Mouse (Mus musculus) lung, adult 18-20 months (tissue): Measurements from ENCODE around the gene Ripor2.
"Not testable (repeated sequence)": the region's sequence is repeated elsewhere in the genome, so short reads cannot be mapped to it uniquely, and the experiment has no call there.

Source experiments
- DNase-seq, 2 experiments: peaks; one replicate each; pipeline ENCODE4 v3.0.0; 2022; ENCODE audit warnings: mixed read lengths in 2 of 2

The Ripor2 gene

DNA sequence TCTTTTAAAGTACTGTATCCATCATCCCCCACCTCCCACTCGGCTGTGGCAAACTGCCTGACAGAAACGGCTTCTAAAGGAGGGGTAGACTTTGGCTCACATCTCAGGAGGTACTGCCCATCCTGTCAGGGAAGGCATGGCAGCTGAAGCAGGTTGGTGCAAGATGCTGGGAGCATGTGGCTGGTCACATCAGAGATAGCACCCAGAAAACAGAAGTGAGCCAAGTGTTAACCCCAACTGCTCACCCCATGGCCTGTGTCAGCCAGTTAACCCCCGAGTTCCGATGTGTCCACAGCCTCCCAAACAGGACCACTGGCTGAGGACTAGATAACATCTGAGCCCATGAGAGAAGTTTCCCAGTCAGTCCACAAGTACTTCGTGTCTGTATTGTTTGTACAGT, 133.6 kb downstream of the Ripor2 start:
- no peak for DNase-seq

DNA sequence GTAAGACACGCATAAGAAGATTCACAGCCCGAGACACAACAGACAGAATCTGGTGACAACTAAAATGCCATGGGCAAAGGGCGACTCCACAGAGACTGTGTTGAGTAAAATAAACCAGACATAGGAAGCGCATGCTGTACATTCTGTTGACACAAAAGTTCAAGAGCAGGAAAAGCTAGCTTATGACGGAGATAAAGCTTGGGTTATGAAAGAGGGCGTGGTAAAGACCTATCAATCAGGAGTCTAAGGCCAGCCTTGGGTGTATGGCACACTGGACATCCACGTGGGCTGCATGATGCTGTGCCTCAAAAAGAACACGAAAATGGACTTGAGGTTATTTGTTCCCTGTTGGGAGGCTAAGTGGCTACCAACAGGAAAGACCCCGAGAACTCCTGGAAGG, 134.5 kb downstream of the Ripor2 start:
- no peak for DNase-seq

DNA sequence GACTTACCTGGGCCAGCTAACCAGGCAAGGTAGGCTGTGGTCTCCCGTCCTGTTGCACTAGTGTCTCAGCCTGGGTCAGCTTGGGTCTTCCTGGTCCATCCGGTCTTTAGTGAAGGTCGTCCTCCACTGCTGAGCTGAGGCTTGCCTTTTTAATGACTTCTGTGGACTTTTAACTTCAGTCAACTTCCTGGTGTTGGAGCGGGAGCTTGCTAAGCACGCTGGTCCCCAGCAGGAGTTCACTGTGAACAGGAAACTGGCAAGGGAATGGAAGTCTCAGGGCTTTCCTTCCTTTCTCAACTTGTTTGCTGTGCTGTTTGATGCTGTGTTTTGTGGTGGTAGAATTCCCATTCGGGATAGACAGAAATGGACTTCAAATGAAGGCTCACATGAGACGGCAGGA, 135.7 kb downstream of the Ripor2 start:
- DNase-seq, result no peak

DNA sequence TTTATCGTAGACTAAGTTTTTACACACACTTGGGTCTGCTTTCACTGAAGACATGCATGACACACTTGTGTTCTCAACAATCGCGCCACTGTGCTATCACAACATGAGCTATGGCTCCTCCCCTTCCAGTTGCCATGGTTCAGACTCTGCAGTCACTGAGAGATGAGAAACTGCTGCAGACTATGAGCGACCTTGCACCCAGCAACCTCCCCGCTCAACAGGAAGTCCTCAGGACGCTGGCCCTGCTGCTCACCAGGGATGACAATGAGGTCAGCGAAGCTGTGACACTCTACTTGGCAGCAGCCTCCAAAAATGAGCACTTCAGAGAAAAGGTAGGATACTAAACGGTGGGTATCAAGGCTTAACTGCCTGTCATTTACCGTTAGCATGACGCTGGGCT, 139.5 kb downstream of the Ripor2 start:
- no peak for DNase-seq

DNA sequence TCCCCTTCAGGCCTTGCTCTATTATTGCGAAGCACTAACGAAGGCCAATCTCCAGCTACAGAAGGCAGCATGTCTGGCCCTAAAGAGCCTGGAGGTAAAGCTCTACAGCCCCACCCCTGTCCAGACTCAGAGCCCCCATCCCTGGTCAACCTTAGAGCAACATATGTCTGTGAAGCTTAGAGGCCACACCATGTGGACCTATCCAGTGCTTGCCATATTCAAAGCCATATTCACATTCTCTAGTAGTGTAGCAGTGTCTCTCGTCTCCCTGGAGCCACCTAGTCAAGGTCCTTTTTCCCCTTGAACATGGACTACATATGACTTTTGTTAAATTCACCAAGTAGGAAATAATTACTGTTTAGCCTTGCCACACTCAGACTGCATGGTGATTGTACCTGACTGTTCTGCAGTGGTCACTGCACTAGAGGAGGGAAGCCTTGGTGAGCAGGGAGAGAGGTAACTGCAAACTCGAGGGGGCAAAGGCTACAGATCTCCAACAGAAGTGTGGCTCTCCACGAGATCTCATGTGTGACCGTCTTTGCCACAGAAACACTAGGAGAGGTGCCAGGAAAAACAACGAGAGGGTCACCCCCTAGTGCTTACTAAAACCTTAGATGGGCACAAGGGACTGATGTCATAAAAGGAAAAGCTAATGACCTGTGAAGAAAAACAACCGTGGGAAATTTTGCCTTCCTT, 141.9 kb downstream of the Ripor2 start:
- DNase-seq, result no peak

DNA sequence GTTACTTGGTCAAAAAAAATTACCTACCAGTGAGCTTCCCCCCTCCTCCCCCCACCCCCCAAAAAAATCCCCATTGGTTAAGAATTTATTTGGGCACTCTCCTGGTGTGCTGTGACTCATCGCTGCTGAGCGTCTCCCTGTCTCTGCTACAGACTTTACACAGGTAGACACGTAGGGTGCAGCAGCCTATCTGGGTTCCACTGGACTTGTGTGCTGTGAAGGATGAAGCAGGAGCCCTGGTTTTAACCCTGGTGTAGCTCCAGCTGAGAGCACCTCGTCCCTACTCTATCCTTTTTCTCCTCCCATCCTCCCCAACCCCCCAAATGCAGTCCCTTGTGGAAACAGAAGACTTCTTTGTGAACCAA, 142.4 kb downstream of the Ripor2 start:
- no peak for DNase-seq

DNA sequence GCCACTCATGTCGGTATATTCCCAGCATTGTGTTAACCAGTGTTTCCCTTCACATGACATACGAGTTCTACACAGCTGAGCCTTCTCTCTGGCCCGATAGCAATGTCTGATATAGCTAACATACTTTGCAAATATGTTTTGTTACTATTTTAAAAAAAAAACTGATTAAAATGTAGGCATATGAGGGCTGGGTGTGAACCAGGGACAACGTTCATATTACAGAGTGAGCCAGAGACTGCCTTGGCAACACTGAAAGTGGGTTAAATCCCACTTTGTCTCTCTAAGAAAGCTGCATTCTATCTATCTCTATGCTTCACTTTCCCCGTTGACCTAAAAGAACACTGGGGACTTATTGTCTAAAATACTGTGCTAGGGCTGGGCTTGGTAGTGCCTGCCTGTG, 147.1 kb downstream of the Ripor2 start:
- DNase-seq, result no peak

DNA sequence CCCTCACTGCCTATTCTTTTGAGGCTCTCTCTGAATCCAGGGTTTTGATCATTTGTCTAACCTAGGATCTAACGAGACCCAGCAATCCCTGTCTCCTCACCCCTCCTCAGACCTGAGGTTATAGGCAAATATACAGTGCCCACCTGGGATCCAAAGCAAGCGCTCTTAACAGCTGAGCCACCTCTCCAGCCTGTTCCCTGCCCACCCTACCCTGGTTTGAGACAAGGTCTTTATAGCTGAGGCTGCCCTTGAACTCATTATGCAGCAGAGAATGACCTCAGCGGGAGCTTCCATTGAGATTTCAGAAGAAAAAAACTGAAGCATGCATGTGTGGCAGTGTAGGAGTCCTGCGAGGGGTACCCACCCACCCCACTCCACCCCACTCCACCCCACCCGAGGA, 152.5 kb downstream of the Ripor2 start:
- no peak for DNase-seq

DNA sequence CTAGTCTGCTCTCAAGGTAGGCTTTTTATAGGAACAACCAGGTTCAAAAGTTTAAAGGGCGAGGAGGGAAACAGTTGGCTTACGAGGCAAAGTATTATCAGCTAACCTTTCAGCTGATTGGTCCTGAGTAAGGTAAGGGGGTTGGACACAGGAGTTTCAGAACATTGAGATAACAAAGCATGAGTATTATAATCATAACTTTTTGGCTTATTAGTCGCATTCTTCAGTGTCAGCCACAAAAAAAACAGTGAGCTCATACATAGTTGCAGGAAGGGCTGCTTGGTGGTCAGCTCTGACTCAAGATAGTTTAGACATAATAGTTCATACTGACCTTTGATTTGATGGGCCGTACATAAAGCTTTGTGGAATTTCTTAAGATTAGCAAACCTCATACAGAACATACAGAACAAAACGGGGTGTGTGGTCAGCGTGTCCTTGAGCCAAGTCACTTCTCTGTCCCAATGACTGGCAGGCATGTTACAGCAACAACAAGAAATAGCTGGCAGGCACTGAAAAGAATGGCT, 153.7 kb downstream of the Ripor2 start:
- no peak for DNase-seq

DNA sequence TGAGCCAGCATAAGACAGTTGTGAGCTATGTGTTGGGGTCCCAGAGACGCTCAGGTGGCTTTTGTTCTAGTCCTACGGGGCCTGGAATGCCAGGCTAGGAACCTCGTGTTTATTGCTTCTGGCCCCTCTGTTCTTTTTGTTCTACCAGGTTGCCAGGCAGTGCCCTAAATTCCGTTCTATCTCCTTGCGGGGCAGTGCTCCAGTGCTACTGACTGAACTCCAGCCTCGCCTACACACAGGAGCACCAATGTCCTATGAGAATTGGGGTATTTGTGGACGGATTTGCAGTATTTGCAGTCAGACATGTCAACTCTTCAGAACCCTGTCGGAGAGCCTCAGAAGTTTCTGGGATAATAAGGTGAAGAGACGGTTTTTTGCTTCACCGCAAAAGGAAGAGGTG, 159.0 kb downstream of the Ripor2 start, which contains the start of gene Armh2:
Gene Armh2, plus strand, starts transcription at position 205 of the 400 bp plus-strand sequence.
- DNase-seq, result no peak

DNA sequence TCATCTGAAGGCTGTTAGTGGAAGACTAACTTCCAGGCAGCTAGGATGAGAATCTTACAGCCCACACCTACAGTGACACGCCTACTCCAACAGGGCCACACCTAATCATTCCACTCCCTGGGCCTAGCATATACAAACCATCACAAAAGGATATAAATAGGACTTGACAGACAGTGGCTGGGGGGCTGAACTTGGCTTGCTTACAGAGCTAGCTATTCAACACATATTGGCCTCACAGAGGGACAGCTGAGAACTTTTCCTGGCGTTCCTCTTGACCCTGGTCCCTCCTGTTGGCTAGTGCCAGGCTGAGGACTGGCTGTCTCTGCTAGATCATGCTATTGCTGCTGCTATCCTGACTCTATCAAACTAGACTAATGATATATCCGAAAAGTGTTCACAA, 165.8 kb downstream of the Ripor2 start:
- no peak for DNase-seq

DNA sequence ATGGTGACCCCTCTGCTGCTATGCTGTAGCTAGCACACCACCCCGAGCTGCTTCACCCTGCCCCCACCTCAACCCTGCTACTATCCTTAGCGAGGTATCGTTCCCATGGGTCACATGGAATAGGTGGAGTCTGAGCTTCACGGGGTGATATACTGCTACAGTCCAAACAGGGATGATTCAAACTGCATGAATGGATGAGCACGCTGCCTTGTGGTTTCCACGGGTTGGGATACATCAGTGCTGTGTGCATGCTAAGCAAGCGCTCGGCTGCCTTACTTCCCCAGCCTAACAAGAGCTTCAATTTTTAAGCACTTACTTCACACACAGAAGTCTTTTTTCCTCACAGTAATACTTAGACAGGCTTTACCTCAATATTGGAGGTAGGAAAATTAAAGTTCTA, 168.8 kb downstream of the Ripor2 start:
- no peak for DNase-seq

DNA sequence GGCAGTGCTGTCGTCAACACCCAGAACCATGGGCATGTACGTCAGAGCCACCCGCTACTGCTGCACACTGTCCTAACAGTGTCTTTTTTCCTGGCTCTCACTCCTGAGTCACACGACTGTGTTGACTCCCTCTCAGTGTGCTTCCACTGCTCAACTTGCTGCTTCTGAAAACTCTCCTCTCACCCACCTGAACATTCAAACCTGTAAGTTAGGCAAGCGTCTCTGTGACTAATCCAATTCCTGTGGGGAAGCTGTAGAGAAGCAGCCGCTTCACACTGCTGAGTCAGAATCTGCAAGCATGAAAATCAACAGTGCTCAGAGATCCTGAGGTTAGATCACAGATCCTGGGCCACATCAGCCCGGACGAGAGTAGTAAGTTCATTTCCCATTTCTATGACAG, 169.4 kb downstream of the Ripor2 start:
- no peak for DNase-seq

DNA sequence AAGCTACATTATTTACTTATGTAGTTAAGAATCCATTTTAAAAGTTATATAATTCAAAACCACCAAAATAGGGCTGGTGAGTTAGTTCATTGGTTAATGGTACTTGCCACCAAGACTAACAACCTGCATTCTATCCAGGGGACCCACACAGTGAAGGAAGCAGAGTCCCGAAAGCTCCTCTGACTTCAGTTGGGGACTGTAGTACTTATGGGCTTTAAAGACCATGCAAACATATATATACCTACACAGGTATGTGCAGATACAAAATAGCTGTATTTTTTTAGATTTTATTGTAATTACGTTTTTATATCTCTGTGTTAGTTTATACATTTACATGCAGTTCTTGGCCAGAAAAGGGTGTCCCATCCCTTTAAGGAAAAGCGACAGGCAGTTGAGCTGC, 174.8 kb downstream of the Ripor2 start:
- no peak for DNase-seq

DNA sequence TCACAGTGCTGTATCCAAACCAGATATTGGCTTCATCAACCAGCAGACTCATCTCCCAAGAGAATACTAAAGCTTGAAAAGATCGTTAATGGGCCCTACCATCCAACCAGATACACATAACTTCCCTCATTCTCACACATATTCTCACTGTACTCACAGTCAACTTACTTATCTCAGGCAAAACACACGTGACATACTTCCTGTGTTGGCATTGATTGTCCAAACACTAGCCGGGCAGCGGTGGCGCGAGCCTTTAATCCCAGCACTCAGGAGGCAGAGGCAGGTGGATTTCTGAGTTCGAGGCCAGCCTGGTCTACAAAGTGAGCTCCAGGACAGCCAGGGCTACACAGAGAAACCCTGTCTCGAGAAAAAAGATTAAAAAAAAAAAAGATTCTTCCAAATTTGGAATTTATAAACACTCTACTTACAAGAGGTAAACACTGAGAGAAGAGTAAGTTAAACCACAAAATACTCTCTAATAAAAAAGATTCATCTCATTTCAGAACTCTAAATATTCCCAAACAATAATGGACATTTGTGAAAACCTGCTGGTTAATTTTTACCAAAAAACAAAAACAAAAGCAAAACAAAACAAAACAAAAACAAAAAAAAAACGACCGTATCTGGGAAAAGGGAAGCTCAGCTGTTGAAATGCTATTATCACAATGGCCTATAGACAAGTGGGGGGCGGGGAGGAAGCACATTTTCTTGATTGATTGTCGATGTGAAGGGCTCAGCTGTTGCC, 176.0 kb downstream of the Ripor2 start:
- DNase-seq, result no peak

DNA sequence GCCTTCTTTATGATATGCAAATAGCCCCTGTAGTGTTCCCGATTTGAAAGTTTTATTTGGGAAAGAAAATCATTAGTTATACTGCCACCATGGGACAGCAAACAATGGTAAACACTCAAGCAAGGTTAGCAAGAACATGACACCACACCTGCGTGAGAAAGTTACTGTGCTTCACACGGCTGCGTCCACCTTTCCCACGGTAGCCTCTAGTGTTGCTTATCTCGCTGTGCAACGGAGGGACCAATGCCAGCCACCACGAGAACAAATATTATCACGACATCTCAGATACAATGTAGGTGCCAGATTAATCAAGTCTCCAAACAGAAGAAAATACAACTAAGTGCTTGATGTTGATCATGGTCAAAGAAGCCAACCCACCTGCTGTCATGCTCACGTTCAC, 177.5 kb downstream of the Ripor2 start:
- DNase-seq, result peak; percentile 62 to 65

DNA sequence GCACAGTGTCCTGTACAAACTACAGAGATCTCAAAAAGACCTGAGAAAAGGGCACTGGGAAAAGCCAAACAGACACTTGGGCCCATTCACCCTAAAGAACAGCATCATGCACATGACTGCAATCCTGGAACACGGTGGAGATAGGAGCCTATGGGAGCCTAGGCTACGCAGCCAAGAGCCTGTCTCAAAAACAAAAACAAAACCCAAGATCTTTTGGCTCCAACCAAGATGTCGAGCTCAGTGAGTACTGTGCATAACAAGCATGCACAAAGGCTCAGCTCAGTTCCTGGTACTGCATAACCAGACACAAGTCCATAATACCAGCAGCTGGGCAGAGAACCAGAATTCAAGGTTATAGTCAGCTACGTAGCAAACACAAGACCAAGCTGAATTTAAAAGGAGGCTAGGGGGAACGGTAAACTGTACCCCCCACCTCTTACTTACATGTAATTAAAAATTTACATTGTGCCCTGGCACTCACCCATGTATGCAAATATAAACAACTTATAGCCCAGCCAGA, 178.4 kb downstream of the Ripor2 start:
- DNase-seq, result no peak

DNA sequence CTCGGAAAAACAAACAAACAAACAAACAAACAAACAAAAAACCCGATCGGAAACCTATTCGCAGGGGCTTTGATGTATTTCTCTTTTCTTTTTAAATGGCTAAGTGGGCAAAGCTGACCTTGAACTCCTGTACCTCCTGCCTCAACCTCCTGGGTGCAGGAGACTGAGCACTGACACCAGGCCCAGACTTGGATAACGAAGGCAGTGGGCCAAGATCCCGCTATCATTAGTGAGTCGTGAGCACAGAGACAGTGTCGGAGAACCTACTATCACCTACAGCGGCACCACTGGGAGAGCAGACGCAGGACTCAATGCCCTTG, 179.1 kb downstream of the Ripor2 start:
- DNase-seq, result no peak

DNA sequence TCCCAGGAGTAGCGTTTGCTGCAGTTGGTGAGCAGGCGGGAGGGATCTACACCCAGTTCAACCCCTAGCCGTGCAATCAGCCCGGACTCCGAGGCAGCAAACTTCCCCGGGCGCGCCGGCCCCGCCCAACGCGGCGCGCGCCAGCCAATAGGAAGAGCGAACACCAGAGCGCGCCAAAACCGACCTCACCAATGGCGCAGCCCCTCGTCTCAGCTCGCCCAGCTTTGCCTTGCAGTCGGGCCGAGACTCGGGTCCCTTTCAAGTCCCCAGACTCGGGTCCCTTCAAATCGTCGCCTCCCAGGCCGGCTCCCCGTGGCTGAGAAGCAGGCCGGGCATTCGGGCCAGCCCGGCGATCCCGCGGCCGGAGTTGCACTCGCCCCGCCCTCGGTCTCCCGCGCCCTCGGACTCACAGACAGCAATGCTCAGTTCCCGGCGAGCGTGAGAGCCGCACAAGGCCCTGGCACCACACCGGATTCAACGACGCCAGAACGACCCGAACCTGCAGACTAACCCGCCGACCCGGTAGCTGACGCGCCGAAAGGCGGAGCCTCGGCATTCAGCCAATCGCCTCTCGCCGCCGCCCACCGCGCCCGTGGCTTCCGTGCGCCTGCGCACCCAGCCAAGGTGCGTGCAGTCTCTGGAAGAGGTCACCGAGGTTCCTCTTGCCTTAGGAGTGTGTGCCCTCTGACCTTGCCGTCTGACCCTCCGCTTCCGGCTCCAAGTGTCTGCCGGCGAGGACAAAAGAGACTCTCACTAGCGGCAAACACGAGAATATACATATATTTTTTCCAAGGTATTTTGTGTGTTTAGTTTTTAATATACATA, 179.6 kb downstream of the Ripor2 start, which contains the start of gene Gmnn:
Gene Gmnn, minus strand, starts transcription at position 521 of the 825 bp plus-strand sequence.
- DNase-seq, result peak; percentile 89 to 92

DNA sequence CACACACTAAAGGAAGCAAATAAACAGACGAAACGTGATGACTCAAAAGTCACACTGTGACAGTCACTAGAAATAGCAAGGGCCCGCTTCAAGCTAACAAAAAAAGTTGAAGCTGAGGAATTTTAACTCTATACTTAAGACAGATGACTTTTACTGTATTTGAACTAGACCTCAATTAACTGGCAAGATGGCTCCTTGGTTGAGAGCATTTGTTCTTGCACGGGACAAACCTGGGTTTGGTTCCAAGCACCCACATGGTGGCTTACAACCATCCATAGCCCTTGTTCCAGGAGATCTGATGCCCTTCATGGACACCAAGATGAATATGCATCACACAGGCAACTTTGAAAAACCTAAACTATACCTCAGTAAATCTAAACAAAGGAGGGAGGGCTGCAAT, 180.3 kb downstream of the Ripor2 start:
- DNase-seq, result no peak

DNA sequence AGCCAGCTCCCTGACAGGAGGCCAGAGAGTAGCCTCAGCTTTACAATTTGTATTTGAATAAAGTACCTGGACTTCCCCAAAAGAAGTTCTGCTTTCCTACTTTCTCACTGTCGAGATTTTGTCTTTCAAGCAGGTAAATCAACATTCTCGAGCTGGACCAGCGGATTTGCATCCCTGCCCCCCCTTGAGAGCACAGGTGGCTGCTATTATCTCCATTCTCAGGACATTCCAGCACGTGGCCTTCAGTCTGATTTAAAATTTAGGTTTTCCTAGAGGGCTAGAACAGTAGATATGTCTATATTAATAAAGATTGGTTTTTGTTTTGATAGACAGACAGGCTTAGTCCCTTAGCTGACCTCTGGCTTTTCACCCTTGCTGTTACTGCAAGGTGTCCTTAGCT, 185.8 kb downstream of the Ripor2 start:
- DNase-seq, result not testable (repeated sequence)

DNA sequence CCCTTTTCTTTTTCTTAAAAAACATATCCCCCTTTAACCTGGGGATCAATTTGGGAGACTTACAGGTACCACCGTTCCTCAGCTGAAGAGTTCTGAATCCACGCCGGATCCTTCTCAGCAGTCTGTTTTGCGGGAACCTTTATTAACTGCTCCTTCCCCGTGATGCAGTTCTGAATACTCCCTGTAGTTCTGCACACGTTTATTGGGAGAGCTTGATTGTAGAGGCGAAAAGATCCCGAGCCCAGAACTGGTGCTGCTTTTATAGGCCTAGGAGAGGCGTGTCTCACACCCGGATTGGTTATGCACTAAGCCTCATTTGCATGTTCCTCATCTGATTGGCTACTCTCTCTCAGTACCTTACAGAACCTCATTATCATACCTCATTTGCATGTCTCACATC, 189.5 kb downstream of the Ripor2 start:
- not testable (repeated sequence) for DNase-seq

DNA sequence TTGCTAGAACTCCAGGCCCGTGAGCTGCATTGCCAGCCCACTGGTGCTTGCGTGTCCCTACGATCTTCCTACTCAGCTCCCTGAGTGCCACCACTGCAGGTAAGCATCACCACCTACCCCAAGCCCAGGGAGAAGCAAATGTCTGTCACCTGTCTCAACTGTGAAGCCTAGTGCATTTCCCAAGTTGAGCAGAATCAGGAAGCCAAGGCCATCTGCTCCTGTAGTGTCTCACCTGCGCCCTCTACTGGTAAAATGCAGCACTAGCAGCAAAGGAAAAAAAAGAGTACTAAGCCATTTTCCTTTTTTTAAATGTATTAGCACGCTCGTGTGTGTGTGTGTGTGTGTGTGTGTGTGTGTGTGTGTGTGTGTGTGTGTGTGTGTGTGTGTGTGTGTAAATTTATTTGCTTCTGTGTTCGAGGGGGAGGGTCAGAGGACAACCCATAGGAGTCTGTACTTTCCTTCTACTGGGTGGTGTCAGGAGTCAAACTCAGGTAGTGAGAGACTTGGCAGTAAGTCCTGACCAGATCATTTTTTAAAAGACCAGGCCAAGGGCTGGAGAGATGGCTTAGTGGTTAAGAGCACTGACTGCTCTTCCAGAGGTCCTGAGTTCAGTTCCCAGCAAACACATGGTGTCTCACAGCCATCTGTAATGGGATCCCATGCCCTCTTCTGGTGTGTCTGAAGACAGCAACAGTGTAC, 194.3 kb downstream of the Ripor2 start:
- DNase-seq, result peak; percentile 25 to 60
